Mouse (Mus musculus) brain, embryonic 14.5 days (tissue): ENCODE data around the gene Acat3.

ENCODE experiments used
- CTCF ChIP-seq: fragments of 200-500 bp; IDR thresholded peaks from 2 replicates; pipeline ENCODE4 v1.5.1; 2012; ENCODE audit warnings: inconsistent platforms, mild to moderate bottlenecking, moderate library complexity, borderline replicate concordance; ENCODE audit not compliant: insufficient read depth, insufficient read length; ENCODE audit errors: extremely low read depth
- POLR2A ChIP-seq: fragments of 200-500 bp; IDR thresholded peaks from 2 replicates; pipeline ENCODE4 v1.6.1; 2012; ENCODE audit warnings: mild to moderate bottlenecking, inconsistent platforms, borderline replicate concordance; ENCODE audit not compliant: poor library complexity, insufficient read depth, insufficient read length, severe bottlenecking; ENCODE audit errors: extremely low read depth

- TF ChIP-seq CTCF, result no peak
- TF ChIP-seq POLR2A, result no peak
These were observed 30.8 kb downstream of the Acat3 start, which contains the start of gene Pnldc1 for GRCm38 (mm10) chr17:12909361-12910280.
